In genomic region chr1:25823961-25824360, GRCm38 (mm10) we compare ENCODE assay signal across 20 mouse cellular contexts. TPM values are rescaled to one million over a fixed set of nuclear protein-coding genes. Genes with fewer than 3 reads are reported as not detected.
DNase-seq lines count a peak whose midpoint lies in the region; ATAC-seq lines count a peak whose summit lies in the region.
"Had no signal": no experiment of that assay in that cellular context is flagged by ENCODE, and none has a peak within 500 bp of the region (broad histone marks: within the 10 kb centered on the region; RNA-seq: fewer than 3 reads in every experiment).

No protein-coding gene starts in this region.

- no peaks in the 10 kb centered on the region for H3K27me3 ChIP-seq in forebrain, embryonic 15.5 days
- no peaks in the 10 kb centered on the region for H3K27me3 ChIP-seq in forebrain, embryonic 12.5 days
- H3K27me3 ChIP-seq in neural tube, embryonic 12.5 days (replicated peaks): no peaks in the 10 kb centered on the region
- H3K27me3 ChIP-seq in hindbrain, embryonic 16.5 days (replicated peaks; ENCODE audit: control insufficient read depth, insufficient read depth, low read length): no peaks in the 10 kb centered on the region
- H3K27me3 ChIP-seq in neural tube, embryonic 15.5 days (replicated peaks): no peaks in the 10 kb centered on the region

- peaks cover 44% of the 10 kb centered on the region for H3K4me1 ChIP-seq in forebrain, embryonic 15.5 days
- H3K4me1 ChIP-seq in forebrain, embryonic 12.5 days: peaks cover 40% of the 10 kb centered on the region
- H3K4me1 ChIP-seq in neural tube, embryonic 12.5 days: peaks cover 17% of the 10 kb centered on the region; the same call in 1 of the 2 replicates
- H3K4me1 ChIP-seq in hindbrain, embryonic 16.5 days (ENCODE audit: control insufficient read depth, insufficient read depth, low read depth, low read length): peaks cover 25% of the 10 kb centered on the region
- peaks cover 41% of the 10 kb centered on the region for H3K4me1 ChIP-seq in neural tube, embryonic 15.5 days
- H3K4me1 ChIP-seq: heart, embryonic 12.5 days had no signal

- H3K36me3 ChIP-seq in forebrain, embryonic 15.5 days: no peaks in the 10 kb centered on the region
- no peaks in the 10 kb centered on the region for H3K36me3 ChIP-seq in forebrain, embryonic 12.5 days (replicated peaks)
- no peaks in the 10 kb centered on the region for H3K36me3 ChIP-seq in neural tube, embryonic 12.5 days
- H3K36me3 ChIP-seq in hindbrain, embryonic 16.5 days (ENCODE audit: control insufficient read depth, insufficient read depth, low read length): no peaks in the 10 kb centered on the region
- H3K36me3 ChIP-seq in neural tube, embryonic 15.5 days: no peaks in the 10 kb centered on the region
- H3K36me3 ChIP-seq: embryonic facial prominence, embryonic 12.5 days; heart, embryonic 12.5 days; limb, embryonic 12.5 days had no signal

- no peak for ATAC-seq in forebrain, embryonic 15.5 days (replicated peaks)
- no peak for ATAC-seq in forebrain, embryonic 12.5 days (ENCODE audit: low FRiP score)
- no peak for ATAC-seq in neural tube, embryonic 12.5 days (ENCODE audit: low FRiP score, low read depth)
- no peak for ATAC-seq in hindbrain, embryonic 16.5 days
- no peak for ATAC-seq in neural tube, embryonic 15.5 days (ENCODE audit: low FRiP score)

- H3K27ac ChIP-seq in forebrain, embryonic 15.5 days (replicated peaks): no peak overlapping the region
- H3K27ac ChIP-seq in forebrain, embryonic 12.5 days: no peak overlapping the region
- no peak overlapping the region for H3K27ac ChIP-seq in neural tube, embryonic 12.5 days
- H3K27ac ChIP-seq in hindbrain, embryonic 16.5 days (ENCODE audit: low read depth, low read length): peak overlapping the region; percentile 6; the same call in 1 of the 2 replicates
- no peak overlapping the region for H3K27ac ChIP-seq in neural tube, embryonic 15.5 days (replicated peaks)
- H3K27ac ChIP-seq: embryonic facial prominence, embryonic 12.5 days; limb, embryonic 12.5 days had no signal

- H3K9me3 ChIP-seq in forebrain, embryonic 15.5 days: no peaks in the 10 kb centered on the region
- H3K9me3 ChIP-seq in forebrain, embryonic 12.5 days: no peaks in the 10 kb centered on the region
- no peaks in the 10 kb centered on the region for H3K9me3 ChIP-seq in neural tube, embryonic 12.5 days
- H3K9me3 ChIP-seq in hindbrain, embryonic 16.5 days (ENCODE audit: control insufficient read depth, low read length): no peaks in the 10 kb centered on the region
- H3K9me3 ChIP-seq in neural tube, embryonic 15.5 days (replicated peaks): no peaks in the 10 kb centered on the region
- H3K9me3 ChIP-seq: embryonic facial prominence, embryonic 12.5 days; heart, embryonic 12.5 days; limb, embryonic 12.5 days had no signal

- no peak overlapping the region for H3K9ac ChIP-seq in forebrain, embryonic 15.5 days (replicated peaks)
- H3K9ac ChIP-seq in forebrain, embryonic 12.5 days: no peak overlapping the region
- no peak overlapping the region for H3K9ac ChIP-seq in neural tube, embryonic 12.5 days
- H3K9ac ChIP-seq in hindbrain, embryonic 16.5 days (ENCODE audit: low read depth, low read length): peak overlapping the region; percentile 55
- no peak overlapping the region for H3K9ac ChIP-seq in neural tube, embryonic 15.5 days (replicated peaks)
- H3K9ac ChIP-seq: embryonic facial prominence, embryonic 12.5 days; heart, embryonic 12.5 days; limb, embryonic 12.5 days had no signal

- H3K4me2 ChIP-seq in forebrain, embryonic 15.5 days (replicated peaks): peak overlapping the region; percentile 65
- H3K4me2 ChIP-seq in forebrain, embryonic 12.5 days: no peak overlapping the region
- H3K4me2 ChIP-seq in neural tube, embryonic 12.5 days (replicated peaks): 0 out of 2 replicates have a peak overlapping the region, but pooled peaks have one; percentile 6
- peak overlapping the region; percentile 84 for H3K4me2 ChIP-seq in hindbrain, embryonic 16.5 days (ENCODE audit: low read length)
- peak overlapping the region; percentile 62 for H3K4me2 ChIP-seq in neural tube, embryonic 15.5 days
- H3K4me2 ChIP-seq: embryonic facial prominence, embryonic 12.5 days; heart, embryonic 12.5 days; limb, embryonic 12.5 days had no signal

- WGBS in forebrain, embryonic 15.5 days: 57% methylated on average over 10 of the region's 10 CpGs
- WGBS in forebrain, embryonic 12.5 days: 78% methylated on average over 10 of the region's 10 CpGs
- WGBS in neural tube, embryonic 12.5 days: 78% methylated on average over 10 of the region's 10 CpGs
- WGBS in hindbrain, embryonic 16.5 days: 53% methylated on average over 10 of the region's 10 CpGs
- WGBS in neural tube, embryonic 15.5 days: 56% methylated on average over 10 of the region's 10 CpGs

- no peak for DNase-seq in neural tube, embryonic 10.5 days (ENCODE audit: extremely low spot score, low spot score)
- DNase-seq in thymus, postnatal 10 days (ENCODE audit: low spot score in 2 of 2): no peak
- DNase-seq in gastrocnemius, postnatal 4 days (ENCODE audit: low spot score in 2 of 2): no peak
- DNase-seq: adrenal gland, postnatal 25 days; kidney, adult 8-10 months; lung, postnatal 4 days; spleen, adult 18-20 months; thymus, postnatal 4 days had no signal

- H3K4me3 ChIP-seq in forebrain, embryonic 15.5 days: peak overlapping the region; percentile 22
- no peak overlapping the region for H3K4me3 ChIP-seq in forebrain, embryonic 12.5 days (replicated peaks)
- no peak overlapping the region for H3K4me3 ChIP-seq in neural tube, embryonic 12.5 days
- H3K4me3 ChIP-seq in hindbrain, embryonic 16.5 days (ENCODE audit: low read length): peak overlapping the region; percentile 67
- H3K4me3 ChIP-seq in neural tube, embryonic 15.5 days (replicated peaks): peak overlapping the region; percentile 56
- H3K4me3 ChIP-seq: embryonic facial prominence, embryonic 12.5 days; heart, embryonic 12.5 days; limb, embryonic 12.5 days had no signal

RNA-seq across cellular contexts. Expression of gene Adgrb3, which starts 5.5 kb away (rescaled TPM):
- 41.1 and 45.9 TPM in 2 replicates for polyA plus RNA-seq in forebrain, embryonic 15.5 days (2015; fragmentation: Nextera tagmentation; extraction: Ambion mirVana)
- 16.8 and 18.0 TPM in 2 replicates for polyA plus RNA-seq in forebrain, embryonic 12.5 days (2016; fragmentation: Nextera tagmentation; extraction: Ambion mirVana)
- polyA plus RNA-seq in neural tube, embryonic 12.5 days (2016; fragmentation: Nextera tagmentation; extraction: Ambion mirVana): 19.9 and 21.7 TPM in 2 replicates
- polyA plus RNA-seq in hindbrain, embryonic 16.5 days (2015; fragmentation: Nextera tagmentation; extraction: Ambion mirVana): 52.9 and 54.7 TPM in 2 replicates
- polyA plus RNA-seq in neural tube, embryonic 15.5 days (2015; fragmentation: Nextera tagmentation; extraction: Ambion mirVana): 40.6 and 49.9 TPM in 2 replicates
- total RNA-seq in gastrocnemius, postnatal 4 days (2021): 1 to 10 TPM; 2.1 to 2.3 TPM
- total RNA-seq: gastrocnemius, adult 8-10 months; hematopoietic stem cell, adult 5-6 weeks; MEL had no signal
- polyA plus RNA-seq: liver, embryonic 16.5 days had no signal

Comparison
In these comparisons a context has a peak if more than half of its experiments do, and no peak if none do; other contexts are left out.
1. H3K4me3 ChIP-seq: peak in forebrain, embryonic 15.5 days (single experiment), hindbrain, embryonic 16.5 days (single experiment) and neural tube, embryonic 15.5 days (single experiment); none in forebrain, embryonic 12.5 days (single experiment) and neural tube, embryonic 12.5 days (single experiment).